In the genomic region with DNA sequence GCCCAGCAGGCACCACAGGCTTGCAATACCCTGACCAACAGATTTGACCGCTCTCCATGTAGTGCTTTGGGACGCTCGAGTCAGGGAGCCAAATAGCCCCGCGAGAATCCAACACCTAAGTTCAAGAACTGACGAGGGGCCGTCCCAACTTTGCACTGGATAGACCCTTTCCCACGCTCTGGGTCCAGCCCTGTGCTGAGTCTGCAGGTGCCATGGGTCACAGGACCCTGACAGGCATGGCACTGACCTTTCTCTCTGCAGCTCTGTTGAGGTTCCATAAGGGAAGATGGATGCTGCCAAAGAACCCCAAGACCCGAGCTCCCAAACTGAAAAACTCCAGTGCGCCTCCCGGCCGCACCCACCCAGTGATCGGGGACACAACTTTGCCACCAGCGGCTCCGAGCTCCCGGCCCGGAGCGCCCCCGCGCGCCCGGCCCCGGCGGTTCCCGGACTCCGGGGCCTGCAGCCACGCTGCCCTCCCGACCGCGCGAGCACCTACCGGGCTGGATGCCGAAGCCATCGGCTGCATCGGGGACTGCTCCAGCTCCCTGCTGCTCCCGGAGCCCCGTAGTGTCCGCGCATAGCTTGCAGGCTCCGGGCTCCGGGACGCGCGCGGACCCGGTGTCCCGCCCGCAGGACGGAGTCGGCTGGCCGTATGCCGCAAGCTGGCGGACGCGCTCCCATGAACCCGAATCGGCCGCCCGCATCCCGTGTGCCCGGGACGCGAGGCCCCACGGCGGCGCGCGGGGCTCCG, we compare ENCODE assay signal across 8 mouse cellular contexts. TPM values are rescaled to one million over a fixed set of nuclear protein-coding genes. Genes with fewer than 3 reads are reported as not detected.
DNase-seq lines count a peak whose midpoint lies in the region; ATAC-seq lines count a peak whose summit lies in the region.

No protein-coding gene starts in this region.

- H3K36me3 ChIP-seq in intestine, embryonic 14.5 days (ENCODE audit: control insufficient read depth, insufficient read depth, low read length): no peaks in the 10 kb centered on the region

- peak overlapping the region; percentile 63 for H3K9ac ChIP-seq in intestine, embryonic 14.5 days (ENCODE audit: low read length)

- peak overlapping the region; percentile 57 for H3K4me3 ChIP-seq in intestine, embryonic 14.5 days (ENCODE audit: low read depth, low read length)

- intact Hi-C loops in gastrocnemius, postnatal 36 days (cut with DNase I): no loop called here
- intact Hi-C loops in left cerebral cortex, postnatal 25 days (cut with DNase I): loop anchor here (2.0 kb wide), 1 partner anchor 86 kb away; no protein-coding TSS in a partner anchor

- H3K4me2 ChIP-seq in intestine, embryonic 14.5 days (ENCODE audit: low read length): peak overlapping the region; percentile 71

- H3K27me3 ChIP-seq in intestine, embryonic 14.5 days (replicated peaks; ENCODE audit: control insufficient read depth, insufficient read depth, low read length): no peaks in the 10 kb centered on the region

- H3K4me1 ChIP-seq in intestine, embryonic 14.5 days (replicated peaks; ENCODE audit: control insufficient read depth, insufficient read depth, low read length): peaks cover 35% of the 10 kb centered on the region

- no peaks in the 10 kb centered on the region for H3K9me3 ChIP-seq in intestine, embryonic 14.5 days (ENCODE audit: control insufficient read depth, low read length)

- H3K27ac ChIP-seq in intestine, embryonic 14.5 days (ENCODE audit: low read depth): peak overlapping the region; percentile 74; the same call in 1 of the 2 replicates

- DNase-seq in adrenal gland, postnatal 10 days: peak; percentile 82
- DNase-seq in cerebellum, postnatal 25 days: peak; percentile 84
- peak; percentile 38 to 61 for DNase-seq in gastrocnemius, postnatal 36 days
- peak; percentile 79 for DNase-seq in intestine, embryonic 14.5 days (ENCODE audit: low spot score)
- DNase-seq in left cerebral cortex, postnatal 25 days (ENCODE audit: low spot score in 2 of 2): peak; percentile 30 to 33
- DNase-seq in lung, postnatal 4 days: peak; percentile 77 to 88
- peak; percentile 53 for DNase-seq in right cerebral cortex, postnatal 25 days
- no peak for DNase-seq in spleen, adult 12 weeks (ENCODE audit: low spot score)

- WGBS in intestine, embryonic 14.5 days: under 1% methylated on average over 63 of the region's 69 CpGs

- peak; percentile 70 for ATAC-seq in intestine, embryonic 14.5 days (replicated peaks; ENCODE audit: low FRiP score, low TSS enrichment, low read depth)

RNA-seq across cellular contexts. Expression of a gene that starts 0.5 kb away (rescaled TPM):
- 10 to 100 TPM; 17.0 to 23.0 TPM for total RNA-seq in adrenal gland, postnatal 10 days (2021)
- 1 to 10 TPM; 1.8 to 2.6 TPM for total RNA-seq in gastrocnemius, postnatal 36 days (2021)
- polyA plus RNA-seq in intestine, embryonic 14.5 days (2014; fragmentation: Nextera tagmentation; extraction: Ambion mirVana): 13.7 and 14.7 TPM in 2 replicates
- total RNA-seq in left cerebral cortex, postnatal 25 days (2021): 100 to 1,000 TPM in 1 of 2 experiments, 10 to 100 TPM in 1; 86.1 to 104 TPM

Comparison
In these comparisons a context has a peak if more than half of its experiments do, and no peak if none do; other contexts are left out.
1. RNA of a gene that starts 0.5 kb away (total RNA-seq): 86.1 to 104 TPM in left cerebral cortex, postnatal 25 days and 17.0 to 23.0 TPM in adrenal gland, postnatal 10 days; 1.8 to 2.6 TPM in gastrocnemius, postnatal 36 days; every median in the first group is over 4 times any median in the second.